Mouse (Mus musculus) brain, embryonic 14.5 days (tissue): Measurements from ENCODE around the gene Oprd1. TPM values are rescaled to one million over a fixed set of nuclear protein-coding genes. Genes with fewer than 3 reads are reported as not detected.

Source experiments
- DNase-seq: peaks from one replicate; pipeline ENCODE4 v3.0.0-alpha.2; 2011; ENCODE audit warnings: low read depth
- CTCF ChIP-seq: fragments of 200-500 bp; IDR thresholded peaks from 2 replicates; pipeline ENCODE4 v1.5.1; 2012; ENCODE audit warnings: inconsistent platforms, mild to moderate bottlenecking, moderate library complexity, borderline replicate concordance; ENCODE audit not compliant: insufficient read depth, insufficient read length; ENCODE audit errors: extremely low read depth
- POLR2A ChIP-seq: fragments of 200-500 bp; IDR thresholded peaks from 2 replicates; pipeline ENCODE4 v1.6.1; 2012; ENCODE audit warnings: mild to moderate bottlenecking, inconsistent platforms, borderline replicate concordance; ENCODE audit not compliant: poor library complexity, insufficient read depth, insufficient read length, severe bottlenecking; ENCODE audit errors: extremely low read depth
- polyA plus RNA-seq: library from polyadenylated mRNA; depleted of rRNA; stranded (reverse); fragments of >200 nt; gene quantifications from 2 replicates; pipeline ENCODE4 v1.2.3, GENCODE M21; 2012; rRNA removed

The Oprd1 gene
- polyA plus RNA-seq, result 0.28 and 0.41 TPM in 2 replicates

DNA sequence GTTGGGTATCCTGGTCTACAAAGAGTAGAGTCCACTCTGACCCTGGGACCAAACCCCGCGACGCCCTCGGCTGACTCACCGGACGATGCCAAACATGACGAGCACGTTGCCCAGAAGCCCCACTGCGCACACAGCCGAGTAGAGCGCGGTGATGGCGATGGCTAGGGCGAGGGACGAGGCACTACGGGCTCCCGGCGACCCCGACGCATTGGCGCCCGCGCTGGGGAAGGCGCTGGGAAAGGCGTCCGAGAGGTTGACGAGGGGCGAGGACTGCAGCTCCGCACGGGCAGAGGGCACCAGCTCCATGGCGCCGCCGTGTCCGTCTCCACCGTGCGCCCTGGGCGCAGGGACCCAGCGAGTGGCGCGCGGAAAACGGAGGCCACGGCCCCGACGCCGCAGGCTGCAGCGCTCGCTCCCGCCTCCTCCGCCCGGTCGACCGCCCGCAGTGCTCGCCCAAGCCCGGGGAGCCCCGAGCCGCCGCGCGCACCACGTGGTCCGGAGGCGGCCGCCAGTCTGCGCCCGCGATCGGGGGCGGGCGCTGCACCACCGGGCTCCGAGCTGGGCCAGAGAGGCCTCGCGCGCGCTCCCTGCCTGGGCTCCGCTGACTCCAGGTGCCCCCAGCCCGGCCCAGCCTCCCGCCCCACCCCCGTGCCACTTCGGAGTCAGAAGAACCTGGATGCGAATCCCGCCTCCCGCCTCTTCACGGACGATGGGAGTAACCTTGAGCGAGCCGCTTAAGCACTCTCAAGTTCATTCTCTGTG is at the start of gene Oprd1:
Gene Oprd1, minus strand, starts transcription at position 407 of the 762 bp plus-strand sequence.
- DNase-seq, result no peak
- TF ChIP-seq CTCF, result no peak
- TF ChIP-seq POLR2A, result no peak

DNA sequence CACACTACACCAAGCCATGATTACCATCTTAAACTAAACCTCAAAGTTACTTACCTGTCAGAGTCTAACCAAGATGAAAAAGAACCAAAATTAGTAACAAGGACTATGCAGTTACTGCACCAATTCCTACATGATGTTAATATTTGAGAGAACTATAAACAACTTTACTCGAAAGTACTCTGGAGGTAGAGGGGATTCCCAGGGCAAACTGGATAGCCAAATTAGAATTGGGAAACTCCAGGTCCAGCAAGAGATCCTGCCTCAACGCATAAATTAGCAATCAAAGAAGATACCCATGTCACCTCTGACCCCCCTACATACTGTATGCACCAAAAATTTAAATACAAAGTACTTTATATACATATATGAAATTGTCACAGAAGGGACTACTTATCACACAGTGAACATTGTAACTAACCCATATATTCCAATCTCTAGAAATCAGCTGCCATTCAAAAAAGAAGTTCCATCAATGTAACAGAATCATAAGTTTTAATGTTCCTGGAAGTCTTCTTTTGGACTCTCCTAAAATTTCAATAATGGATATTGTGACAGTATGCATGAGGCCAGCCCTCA is 43.6 kb upstream of the Oprd1 start:
- no peak for TF ChIP-seq CTCF
- TF ChIP-seq POLR2A, result no peak
- no peak for DNase-seq

DNA sequence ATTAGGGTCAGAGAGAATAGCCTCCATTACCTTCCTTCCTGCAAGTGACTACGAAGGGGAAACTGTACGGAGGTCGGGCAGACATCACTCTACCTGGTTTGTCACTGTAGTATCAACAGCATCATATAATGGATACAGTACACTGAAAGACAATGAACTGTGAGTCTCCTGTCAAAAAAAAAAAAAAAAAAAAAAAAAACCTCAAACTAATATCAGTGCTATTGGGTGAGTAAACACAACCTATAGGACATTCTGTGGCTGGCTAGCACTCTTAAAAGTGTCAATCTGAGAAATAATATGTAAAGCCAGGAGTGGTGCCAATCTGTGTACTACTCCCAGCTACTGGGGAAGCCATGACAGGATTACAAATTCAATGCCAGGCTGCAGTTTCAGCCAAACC is 38.9 kb upstream of the Oprd1 start:
- DNase-seq, result no peak
- no peak for TF ChIP-seq CTCF
- no peak for TF ChIP-seq POLR2A

DNA sequence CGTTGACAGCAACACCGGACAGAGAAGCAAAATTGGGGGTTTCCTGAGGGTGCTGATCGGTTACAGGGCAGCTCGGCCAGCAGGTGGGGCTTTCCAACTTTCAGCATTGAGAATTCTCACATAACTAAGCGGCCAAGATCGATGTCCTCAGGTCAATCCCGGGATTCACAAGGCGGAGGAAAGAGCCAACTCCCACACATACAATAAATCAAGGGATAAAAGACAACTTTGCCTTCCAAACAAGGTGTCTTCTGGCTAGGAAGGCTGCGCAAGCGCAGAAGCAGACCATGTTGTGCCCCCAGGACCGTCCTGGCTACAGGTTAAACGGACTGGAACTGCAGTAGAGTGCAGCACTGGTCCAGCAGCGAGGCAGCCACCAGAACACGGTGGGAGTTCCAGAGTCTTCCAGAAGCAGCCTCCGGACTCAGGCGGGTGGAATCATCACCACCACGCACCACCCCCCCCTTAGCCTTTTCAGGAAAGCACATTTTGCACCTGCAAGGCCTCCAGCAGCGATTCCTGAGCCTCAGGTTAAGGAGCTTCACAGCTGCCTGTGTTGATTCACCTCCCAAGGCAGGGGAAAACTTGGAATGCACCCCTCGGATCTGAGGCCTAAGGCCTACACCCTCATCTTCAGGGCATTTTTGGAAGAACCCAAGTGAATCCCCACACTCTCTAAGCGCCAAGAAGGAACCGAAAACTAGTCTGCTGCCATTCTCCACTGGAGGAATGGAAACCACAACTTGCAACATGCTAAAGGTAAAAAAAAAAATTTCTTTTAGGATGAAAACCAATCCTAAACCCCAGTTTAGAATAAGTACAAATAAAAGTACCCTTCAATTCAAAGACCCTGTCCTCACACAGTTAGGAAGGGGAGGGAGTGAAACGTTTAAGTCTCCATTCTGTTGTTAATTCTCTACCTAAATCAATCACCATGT is 37.7 kb upstream of the Oprd1 start:
- TF ChIP-seq CTCF, result peak; percentile 14; the same call in 1 of the 2 replicates
- no peak for TF ChIP-seq POLR2A
- DNase-seq, result no peak

DNA sequence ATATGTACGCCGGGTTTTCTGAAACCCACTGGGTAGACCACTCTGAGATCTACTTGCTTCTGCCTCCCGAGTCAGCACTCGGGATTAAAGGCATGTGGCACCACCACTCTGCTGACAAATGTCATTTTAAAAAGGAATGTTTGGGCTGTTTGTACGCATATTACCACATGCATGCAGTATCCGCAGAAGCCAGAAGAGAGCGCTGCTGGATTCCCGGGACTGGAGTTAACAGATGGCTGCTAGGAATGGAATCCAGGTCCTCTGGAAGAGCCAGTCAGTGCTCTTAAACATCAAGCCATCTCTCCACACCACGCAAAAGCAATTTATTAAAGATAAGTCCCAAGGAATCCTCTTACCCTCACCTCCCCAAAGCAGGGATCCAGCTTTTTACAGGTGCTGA is 36.4 kb upstream of the Oprd1 start:
- DNase-seq, result peak; percentile 51

DNA sequence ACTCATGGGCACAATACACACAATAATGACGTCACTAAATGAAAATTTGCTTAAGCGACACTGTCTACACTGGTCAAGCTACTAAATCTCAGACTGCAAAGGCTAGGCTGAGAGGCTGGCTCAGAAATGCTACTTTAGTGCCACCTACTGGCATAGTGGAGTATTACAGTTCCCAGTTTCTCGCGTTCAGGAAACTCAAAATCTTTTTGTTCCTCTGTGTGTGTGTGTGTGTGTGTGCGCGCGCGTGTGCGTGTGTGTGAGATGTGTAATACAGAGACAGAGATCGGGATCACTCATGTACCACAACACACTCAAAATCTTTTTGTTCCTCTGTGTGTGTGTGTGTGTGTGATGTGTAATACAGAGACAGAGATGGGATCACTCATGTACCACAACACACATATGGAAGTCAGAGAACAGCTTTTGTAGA is 34.4 kb upstream of the Oprd1 start:
- peak; percentile 78 for DNase-seq

More for the DNA sequence above, 36.4 kb upstream of the Oprd1 start:
- TF ChIP-seq CTCF (peak; percentile 39; the same call in 1 of the 2 replicates), POLR2A (no peak)

DNA sequence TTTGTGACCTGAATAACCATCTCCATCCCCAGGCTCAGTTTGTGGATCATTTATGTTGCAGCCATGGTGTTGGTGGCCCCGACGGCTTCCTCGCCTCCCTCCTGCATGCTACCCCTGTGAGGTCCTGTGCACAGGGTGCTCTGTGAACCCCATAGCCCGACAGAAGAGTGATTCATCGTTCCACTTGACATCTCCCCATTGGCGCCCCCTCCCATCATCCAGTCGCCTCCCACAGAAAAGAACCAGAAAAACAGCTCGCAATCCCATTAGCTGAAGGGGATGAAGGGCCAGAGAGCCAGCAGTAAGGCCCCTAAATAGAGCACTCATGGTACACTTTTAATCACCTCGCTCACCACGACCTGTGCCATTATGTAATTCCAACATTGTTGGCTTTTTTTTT is 32.2 kb upstream of the Oprd1 start:
- DNase-seq, result no peak

More for the DNA sequence above, 34.4 kb upstream of the Oprd1 start:
- TF ChIP-seq POLR2A, result no peak
- peak; percentile 77; the same call in 1 of the 2 replicates for TF ChIP-seq CTCF

DNA sequence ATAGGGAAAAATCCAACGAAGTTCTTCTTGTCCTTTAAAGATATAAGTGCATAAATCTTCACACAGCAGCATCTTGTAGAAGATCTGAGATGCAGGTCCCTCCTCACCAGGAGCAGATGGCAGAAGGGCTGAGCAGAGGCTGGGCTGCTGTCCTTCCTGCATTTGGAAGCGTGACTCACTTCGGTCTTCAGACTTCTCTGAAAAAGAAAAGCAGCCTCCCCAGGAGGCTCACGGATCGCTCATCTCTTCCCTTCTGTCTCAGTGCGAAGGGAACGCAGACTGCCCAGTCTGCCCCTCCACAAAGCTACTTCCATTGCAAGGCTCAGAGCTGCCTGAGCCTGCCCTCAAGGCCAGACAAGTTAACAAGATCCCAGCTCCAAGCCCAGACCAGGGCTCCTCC is 26.6 kb upstream of the Oprd1 start:
- TF ChIP-seq CTCF, result no peak
- TF ChIP-seq POLR2A, result no peak
- no peak for DNase-seq

More for the DNA sequence above, 32.2 kb upstream of the Oprd1 start:
- TF ChIP-seq POLR2A (no peak), CTCF (no peak)

DNA sequence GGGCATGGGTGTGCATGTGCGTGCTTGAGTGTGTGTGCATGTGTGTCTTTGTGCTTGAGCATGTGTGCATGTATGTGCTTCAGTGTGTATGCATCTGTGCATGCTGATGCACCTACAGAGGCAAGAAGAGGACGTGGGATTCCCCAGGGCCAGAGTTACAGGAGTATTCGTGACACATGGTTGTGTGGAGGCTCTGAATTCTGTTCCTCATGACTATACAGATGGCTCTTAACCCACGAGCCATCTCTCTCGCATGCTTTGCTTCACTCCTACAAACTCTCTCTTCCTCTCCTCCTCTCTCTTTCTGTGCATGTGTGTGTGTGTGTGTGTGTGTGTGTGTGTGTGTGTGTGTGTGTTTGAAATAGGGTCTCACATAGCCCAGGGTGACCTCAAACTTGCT is 25.5 kb upstream of the Oprd1 start:
- TF ChIP-seq CTCF, result no peak
- TF ChIP-seq POLR2A, result no peak
- DNase-seq, result no peak

DNA sequence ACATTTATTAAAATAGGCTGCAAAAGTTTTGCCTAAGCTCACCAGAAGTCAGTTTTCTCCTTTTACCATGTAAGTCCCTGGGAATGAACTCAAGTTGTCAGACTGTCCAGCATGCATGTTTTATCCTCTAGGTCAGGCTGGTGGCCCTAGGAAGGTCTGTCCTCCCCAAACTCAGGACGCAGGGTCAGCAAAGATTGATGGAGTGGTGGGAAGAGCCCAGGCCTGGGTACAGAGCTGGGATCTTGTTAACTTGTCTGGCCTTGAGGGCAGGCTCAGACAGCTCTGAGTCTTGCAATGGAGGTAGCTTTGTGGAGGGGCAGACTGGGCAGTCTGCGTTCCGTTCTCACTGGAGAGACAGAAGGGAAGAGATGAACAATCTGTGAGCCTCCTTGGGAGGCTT is 25.0 kb upstream of the Oprd1 start:
- no peak for TF ChIP-seq POLR2A
- TF ChIP-seq CTCF, result no peak
- DNase-seq, result no peak

DNA sequence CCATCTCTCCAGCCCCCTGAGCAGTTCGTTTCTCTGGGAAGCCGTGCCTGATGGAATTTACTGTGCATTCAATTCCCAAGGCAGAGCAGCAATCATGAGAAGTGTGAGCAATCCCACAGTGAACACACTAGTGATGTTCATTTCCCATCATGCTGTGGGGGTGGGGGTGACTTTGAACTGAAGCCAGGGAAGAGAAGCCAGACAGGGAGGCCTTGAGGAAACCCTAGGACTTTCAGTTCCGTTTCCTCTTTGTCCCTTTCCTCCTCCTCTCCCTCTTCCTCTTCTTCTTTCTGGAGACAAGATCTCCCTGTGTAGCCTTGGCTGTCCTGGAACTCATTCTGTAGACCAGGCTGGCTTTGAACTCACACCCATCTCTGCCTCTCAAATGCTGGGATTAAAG is 23.1 kb upstream of the Oprd1 start:
- no peak for DNase-seq
- no peak for TF ChIP-seq CTCF
- no peak for TF ChIP-seq POLR2A
